Mouse (Mus musculus) lung, postnatal 0 days (tissue): Measurements from ENCODE around the gene Mecr.

ENCODE experiments used
- CTCF ChIP-seq: IDR thresholded peaks from 2 replicates; pipeline ENCODE4 v1.5.1; 2016; ENCODE audit warnings: antibody characterized with exemption, mild to moderate bottlenecking
- EP300 ChIP-seq: IDR thresholded peaks from 2 replicates; pipeline ENCODE4 v1.6.1; 2016; ENCODE audit warnings: antibody characterized with exemption, mild to moderate bottlenecking, control low read depth

DNA sequence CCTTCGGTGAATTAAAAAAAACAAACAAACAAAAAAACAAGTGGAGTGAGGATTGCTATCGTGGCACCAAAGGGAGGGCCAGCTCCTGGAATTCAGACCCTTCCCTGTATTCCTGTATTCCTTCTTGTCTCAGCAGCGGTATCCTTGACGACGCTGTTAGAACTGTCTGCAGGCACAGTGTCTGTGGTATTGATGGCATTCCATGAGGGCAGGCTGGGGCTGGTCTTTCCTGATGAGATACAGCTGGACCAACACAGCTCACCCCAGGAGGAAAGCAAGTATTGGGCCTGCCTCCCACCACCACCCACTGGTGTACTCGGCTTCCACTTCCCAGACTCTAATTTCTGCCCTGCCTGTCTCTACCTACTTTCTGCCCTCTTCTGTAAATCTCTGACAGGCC, 4.8 kb downstream of the Mecr start:
- TF ChIP-seq CTCF (no peak), EP300 (no peak)
